ENCODE assay signal across 14 mouse cellular contexts in genomic region chr11:34941486-34942456, GRCm38 (mm10).
DNase-seq lines count a peak whose midpoint lies in the region; ATAC-seq and TF ChIP-seq lines count a peak whose summit lies in the region.
"Had no signal": no experiment of that assay in that cellular context is flagged by ENCODE, and none has a peak within 500 bp of the region (broad histone marks: within the 10 kb centered on the region; RNA-seq: fewer than 3 reads in every experiment).

No protein-coding gene starts in this region.

- no peak for TF ChIP-seq CTCF in lung, postnatal 0 days (IDR thresholded peaks at IDR 0.05)

- no peaks in the 10 kb centered on the region for H3K9me3 ChIP-seq in hindbrain, embryonic 10.5 days
- no peaks in the 10 kb centered on the region for H3K9me3 ChIP-seq in lung, postnatal 0 days (ENCODE audit: low read length)
- H3K9me3 ChIP-seq: embryonic facial prominence, embryonic 15.5 days; liver, embryonic 13.5 days had no signal

- no peaks in the 10 kb centered on the region for H3K27me3 ChIP-seq in hindbrain, embryonic 10.5 days (ENCODE audit: insufficient read depth, poor library complexity, severe bottlenecking)
- H3K27me3 ChIP-seq in lung, postnatal 0 days (replicated peaks; ENCODE audit: insufficient read depth, low read length): no peaks in the 10 kb centered on the region
- H3K27me3 ChIP-seq: embryonic facial prominence, embryonic 15.5 days; liver, embryonic 13.5 days had no signal

- peak; percentile 79 for TF ChIP-seq EP300 in lung, postnatal 0 days (IDR thresholded peaks at IDR 0.05)

- no peak overlapping the region for H3K4me3 ChIP-seq in hindbrain, embryonic 10.5 days
- H3K4me3 ChIP-seq in lung, postnatal 0 days (ENCODE audit: low read depth, low read length): no peak overlapping the region
- H3K4me3 ChIP-seq: embryonic facial prominence, embryonic 15.5 days; left cerebral cortex, adult 2 months; liver, embryonic 13.5 days had no signal

- DNase-seq in adipocyte (ENCODE audit: low spot score): peak; percentile 11
- DNase-seq in brain, embryonic 18.5 days (ENCODE audit: low read depth, low spot score): peak; percentile 39
- DNase-seq in hindbrain, embryonic 10.5 days (ENCODE audit: low spot score): peak; percentile 15
- DNase-seq in lung, postnatal 0 days (ENCODE audit: low spot score): peak; percentile 66
- no peak for DNase-seq in adrenal gland, postnatal 25 days
- no peak for DNase-seq in cerebellum, adult 11-12 months
- DNase-seq in cerebellum, postnatal 10 days: no peak
- DNase-seq: cerebellum, adult 11 months; gastrocnemius, postnatal 10 days; heart, postnatal 4 days; liver, embryonic 13.5 days; right cerebral cortex, postnatal 25 days had no signal

- no peak overlapping the region for H3K4me2 ChIP-seq in lung, postnatal 0 days (replicated peaks; ENCODE audit: low read depth, low read length)
- H3K4me2 ChIP-seq: embryonic facial prominence, embryonic 15.5 days; liver, embryonic 13.5 days had no signal

- peak; percentile 83 for ATAC-seq in lung, postnatal 0 days

- peak overlapping the region; percentile 69 for H3K27ac ChIP-seq in hindbrain, embryonic 10.5 days
- no peak overlapping the region for H3K27ac ChIP-seq in lung, postnatal 0 days (ENCODE audit: low read length)
- H3K27ac ChIP-seq: embryonic facial prominence, embryonic 15.5 days; left cerebral cortex, adult 2 months; liver, embryonic 13.5 days had no signal

- no peaks in the 10 kb centered on the region for H3K36me3 ChIP-seq in hindbrain, embryonic 10.5 days
- H3K36me3 ChIP-seq in lung, postnatal 0 days (ENCODE audit: insufficient read depth, low read length): no peaks in the 10 kb centered on the region
- H3K36me3 ChIP-seq: embryonic facial prominence, embryonic 15.5 days; liver, embryonic 13.5 days had no signal

- H3K9ac ChIP-seq in lung, postnatal 0 days (replicated peaks; ENCODE audit: low read depth): no peak overlapping the region
- H3K9ac ChIP-seq: embryonic facial prominence, embryonic 15.5 days; liver, embryonic 13.5 days had no signal

- 74% methylated on average over 4 of the region's 4 CpGs for WGBS in hindbrain, embryonic 10.5 days
- 62% methylated on average over 4 of the region's 4 CpGs for WGBS in lung, postnatal 0 days

- H3K4me1 ChIP-seq in hindbrain, embryonic 10.5 days (replicated peaks): peaks cover 16% of the 10 kb centered on the region
- no peaks in the 10 kb centered on the region for H3K4me1 ChIP-seq in lung, postnatal 0 days (ENCODE audit: insufficient read depth, low read depth, low read length)
- H3K4me1 ChIP-seq: embryonic facial prominence, embryonic 15.5 days; liver, embryonic 13.5 days had no signal

Comparison
In these comparisons a context has a peak if more than half of its experiments do, and no peak if none do; other contexts are left out.
1. DNase-seq: peak in adipocyte (single experiment), brain, embryonic 18.5 days (single experiment), hindbrain, embryonic 10.5 days (single experiment) and lung, postnatal 0 days (single experiment); none in adrenal gland, postnatal 25 days (single experiment), cerebellum, adult 11-12 months (single experiment) and cerebellum, postnatal 10 days (0 of 2).